Mouse (Mus musculus): ENCODE data around the gene Zup1.
"Not testable (repeated sequence)": the region's sequence is repeated elsewhere in the genome, so short reads cannot be mapped to it uniquely, and the experiment has no call there.

Zup1 gene

GRCm38 (mm10) chr10:33950803-33951583, at the start of gene Zup1:
Gene Zup1 (minus strand): TSS chr10:33951269.
- DNase-seq (ENCODE audit: low spot score), result peak; percentile 92

DNA sequence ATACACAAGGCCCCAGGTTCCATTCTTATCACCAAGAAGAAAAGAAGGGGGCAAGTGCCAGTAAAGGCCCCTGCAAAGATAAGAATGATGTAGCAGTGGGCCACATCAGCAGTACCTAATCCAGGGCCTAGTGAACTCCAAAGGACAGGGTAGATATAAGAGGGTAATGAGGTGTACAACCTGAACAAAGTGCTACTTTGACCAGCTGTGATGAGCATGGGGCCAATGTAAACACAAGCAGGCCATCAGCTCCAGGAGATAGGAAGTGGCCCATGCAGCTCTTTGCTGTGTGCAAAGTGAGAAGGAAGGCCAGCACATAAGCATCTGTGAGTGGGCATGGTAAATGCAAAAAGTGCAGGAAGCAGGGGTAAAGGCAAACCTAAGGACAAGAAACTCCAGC, 47.3 kb upstream of the Zup1 start:
- no peak for DNase-seq (ENCODE audit: low spot score)

DNA sequence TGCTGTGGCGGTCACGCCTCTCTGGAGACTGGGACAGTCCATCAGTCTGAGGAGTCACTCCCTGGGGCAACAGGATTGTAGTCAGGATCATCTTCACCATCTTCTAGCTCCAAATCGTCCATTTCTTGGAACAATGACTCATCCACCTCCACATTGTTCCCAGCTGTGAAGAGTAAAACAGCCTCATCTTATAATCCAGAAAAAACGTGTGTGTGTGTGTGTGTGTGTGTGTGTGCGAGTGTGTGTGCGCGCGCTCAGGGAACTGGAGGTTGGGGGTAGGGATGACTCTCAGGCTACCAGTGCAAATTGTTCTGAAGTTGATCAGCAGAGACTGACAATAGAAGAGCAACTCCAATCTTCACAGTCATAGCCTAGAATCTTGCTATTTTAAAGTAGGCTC, 45.6 kb upstream of the Zup1 start:
- DNase-seq (ENCODE audit: low spot score), result not testable (repeated sequence)

GRCm38 (mm10) chr10:33986771-33987170, 35.7 kb upstream of the Zup1 start:
- DNase-seq (ENCODE audit: low spot score), result peak; percentile 89

DNA sequence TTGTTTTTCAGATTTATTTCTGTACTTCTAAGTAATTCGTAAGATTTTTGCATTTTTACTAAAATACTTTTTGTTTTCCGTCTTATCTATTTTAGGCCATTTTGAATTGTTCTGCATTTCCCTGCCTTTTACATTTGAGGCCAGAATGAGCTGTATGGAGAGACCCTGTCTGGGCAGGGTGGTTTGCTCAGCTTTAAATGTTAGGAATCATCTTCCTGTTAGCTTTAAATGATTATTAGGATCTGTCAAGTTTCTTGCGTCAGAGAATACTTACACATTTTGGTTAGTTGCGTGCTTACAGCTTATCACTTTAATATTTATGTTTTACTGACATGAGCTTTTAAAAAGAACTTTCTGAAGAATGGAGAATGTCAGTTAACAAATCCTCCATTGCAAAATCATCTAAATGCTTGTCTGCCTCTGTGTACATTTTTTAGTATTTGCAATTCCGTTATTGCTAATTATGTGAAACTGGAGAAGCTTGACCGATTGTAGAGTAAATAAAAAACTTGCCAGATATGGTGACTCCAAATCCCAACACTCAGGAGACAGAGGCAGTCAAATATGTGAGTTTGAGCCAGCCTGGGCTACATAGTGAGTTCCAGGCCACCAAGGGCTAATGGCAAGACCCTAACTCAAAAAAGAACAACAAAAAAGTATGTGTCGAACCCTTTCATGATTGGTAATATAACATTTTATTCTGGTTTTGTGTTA, 23.9 kb upstream of the Zup1 start:
- DNase-seq (ENCODE audit: low spot score), result no peak

GRCm38 (mm10) chr10:33952509-33952908, 1.4 kb upstream of the Zup1 start:
- DNase-seq (ENCODE audit: low spot score), result no peak

DNA sequence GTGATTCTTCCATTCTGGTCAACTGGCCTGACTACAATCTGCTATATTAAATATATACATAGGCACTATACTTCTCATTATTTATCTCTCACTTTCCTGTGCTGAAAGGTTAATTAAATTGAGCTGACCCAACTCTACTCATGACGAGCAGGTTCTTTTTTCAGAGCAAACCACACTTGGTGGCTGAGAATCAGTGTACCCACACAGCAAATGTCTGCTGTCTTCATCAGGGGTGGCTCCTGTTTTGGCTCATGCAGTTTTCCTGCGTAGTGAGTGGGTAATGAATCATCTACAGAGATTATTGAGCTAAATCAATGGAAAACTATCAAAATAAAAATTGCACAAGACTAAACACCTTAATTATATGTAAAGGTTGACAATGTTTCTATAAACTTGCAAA, 4.7 kb downstream of the Zup1 start:
- no peak for DNase-seq (ENCODE audit: low spot score)

DNA sequence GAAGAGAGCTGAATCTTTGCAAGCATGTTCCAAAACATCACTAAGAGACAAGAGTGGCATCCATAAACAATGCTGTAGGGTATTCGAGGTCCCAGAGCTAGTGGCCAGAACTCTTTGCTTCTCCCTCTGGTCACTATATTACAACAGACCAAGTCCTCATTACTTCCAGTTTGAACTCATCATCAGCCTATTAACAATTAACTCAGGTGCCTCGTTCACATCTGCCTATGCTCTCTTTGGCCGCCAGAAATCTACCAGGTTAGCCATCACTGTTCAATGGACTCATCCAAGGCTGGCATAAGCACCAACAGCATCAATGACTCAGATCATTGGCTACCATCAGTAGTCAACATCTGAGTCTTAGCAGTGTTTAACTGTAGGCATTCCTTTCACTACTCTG, 5.7 kb downstream of the Zup1 start:
- no peak for DNase-seq (ENCODE audit: low spot score)

GRCm38 (mm10) chr10:33940702-33941101, 10.4 kb downstream of the Zup1 start:
- no peak for DNase-seq (ENCODE audit: low spot score)

DNA sequence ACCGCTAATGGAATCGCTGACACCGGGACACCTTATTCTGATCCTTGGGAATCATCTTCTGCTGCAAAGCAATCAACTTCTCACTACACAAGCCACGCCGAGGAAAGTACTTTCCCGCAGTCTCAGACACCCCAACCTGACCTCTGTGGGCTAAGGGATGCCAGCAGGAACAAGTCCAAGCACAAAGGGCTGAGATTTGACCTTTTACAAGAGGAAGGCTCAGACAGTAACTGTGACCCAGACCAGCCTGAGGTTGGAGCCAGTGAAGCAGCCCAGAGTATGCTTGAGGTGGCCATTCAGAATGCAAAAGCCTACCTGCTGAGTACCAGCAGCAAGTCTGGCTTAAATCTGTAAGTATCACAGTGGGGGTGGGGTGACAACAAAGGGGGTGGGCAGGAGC, 45.6 kb downstream of the Zup1 start:
- no peak for DNase-seq (ENCODE audit: low spot score)

DNA sequence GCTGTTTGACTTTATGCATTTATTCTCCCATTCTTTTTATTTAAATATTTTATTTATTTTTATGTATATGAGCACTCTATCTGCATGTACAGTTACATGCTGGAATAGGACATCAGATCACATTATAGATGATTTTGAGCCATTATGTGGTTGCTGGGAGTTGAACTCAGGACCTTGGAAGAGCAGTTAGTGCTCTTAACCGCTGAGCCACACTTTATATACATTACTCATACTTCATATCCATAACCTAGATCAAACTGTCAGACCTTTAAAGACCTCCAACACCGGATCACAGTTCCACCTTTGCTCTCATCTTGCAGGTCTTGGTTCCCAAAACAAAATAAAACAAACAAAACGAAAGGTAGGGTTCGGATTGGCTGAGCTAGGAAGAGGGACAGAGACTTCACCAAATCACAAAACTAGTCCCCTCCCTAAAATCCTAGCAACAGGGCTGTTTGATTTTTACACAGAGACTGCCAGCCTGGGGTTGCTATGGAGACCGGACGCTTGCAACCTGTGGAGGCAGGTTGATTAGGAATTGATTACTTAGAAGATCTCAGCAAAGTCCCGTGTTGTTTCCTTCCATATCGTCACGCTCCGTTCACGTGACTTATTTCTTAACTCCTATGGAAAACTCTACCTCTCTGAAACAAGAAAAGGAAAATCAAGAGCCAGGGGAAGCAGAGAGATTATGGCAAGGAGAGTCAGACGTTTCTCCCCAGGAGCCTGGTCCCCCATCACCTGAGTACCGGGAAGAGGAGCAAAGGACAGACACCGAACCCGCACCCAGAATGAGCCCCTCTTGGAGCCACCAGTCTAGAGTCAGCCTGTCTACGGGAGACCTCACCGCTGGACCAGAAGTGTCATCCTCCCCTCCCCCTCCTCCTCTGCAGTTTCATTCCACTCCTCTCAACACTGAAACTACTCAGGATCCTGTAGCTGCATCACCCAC, 46.3 kb downstream of the Zup1 start, which contains the start of gene Rsph4a:
Rsph4a (plus strand) TSS at position 582 of the 952 bp plus-strand sequence.
- peak; percentile 81 for DNase-seq (ENCODE audit: low spot score)

- DNase-seq (ENCODE audit: low spot score), result not testable (repeated sequence)
Observed at GRCm38 (mm10) chr10:33901520-33901919, 49.5 kb downstream of the Zup1 start.

- DNase-seq (ENCODE audit: low spot score), result not testable (repeated sequence)
Observed at GRCm38 (mm10) chr10:33882411-33882810, 68.7 kb downstream of the Zup1 start.

DNA sequence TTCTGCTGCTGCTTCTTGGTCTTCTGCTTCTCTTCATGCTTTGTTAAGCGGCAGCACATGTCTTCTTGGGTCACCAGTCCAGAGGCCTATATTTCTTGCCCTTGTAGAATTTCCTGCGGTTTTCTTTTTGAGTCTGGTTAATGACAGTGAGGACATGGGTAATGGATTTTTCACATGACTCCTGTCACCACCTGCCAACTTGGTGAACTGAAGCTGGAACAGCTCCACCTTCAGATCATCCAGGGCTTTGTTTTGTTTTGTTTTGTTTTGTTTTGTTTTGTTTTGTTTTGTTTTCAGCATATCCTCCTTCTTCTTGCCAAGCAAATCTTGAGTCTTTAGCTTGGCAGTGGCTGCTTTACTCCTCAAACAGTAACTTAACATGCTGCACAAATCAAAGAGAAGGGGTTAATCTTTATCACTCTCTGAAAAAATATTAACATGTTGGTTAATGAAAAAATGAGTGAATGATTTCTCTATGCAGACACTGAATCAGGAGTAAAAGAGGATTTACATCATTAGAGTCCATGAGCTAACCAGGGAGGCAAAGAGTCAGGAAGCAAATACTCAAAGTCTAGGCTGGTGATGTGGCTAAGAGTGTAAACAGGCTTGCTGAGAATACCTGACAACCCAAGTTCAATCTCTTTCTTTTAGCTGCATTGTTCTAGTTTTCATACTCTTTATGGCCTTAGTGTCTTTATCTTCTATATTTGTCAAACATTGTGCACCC, 78.2 kb downstream of the Zup1 start:
- no peak for DNase-seq (ENCODE audit: low spot score)

- no peak for DNase-seq (ENCODE audit: low spot score)
Observed at GRCm38 (mm10) chr10:33870441-33870840, 80.6 kb downstream of the Zup1 start.

Measured in embryo, embryonic 10.5 days (tissue).